Mouse (Mus musculus) ovary, postnatal 14 days (tissue): Measurements from ENCODE around the gene Fto.
A peak's percentile ranks its signal among the peaks of the same experiment; 100 is the strongest.

Source experiments
- DNase-seq: peaks from one replicate; pipeline ENCODE4 v3.0.0; 2022; ENCODE audit warnings: low spot score

Gene Fto

GRCm38 (mm10) chr8:91528967-91529366 lies 215.6 kb downstream of the Fto start:
- no peak for DNase-seq

GRCm38 (mm10) chr8:91529699-91530098 lies 216.4 kb downstream of the Fto start:
- DNase-seq = no peak

GRCm38 (mm10) chr8:91530656-91531055 lies 217.3 kb downstream of the Fto start:
- DNase-seq = no peak

GRCm38 (mm10) chr8:91531971-91532370 lies 218.6 kb downstream of the Fto start:
- peak; percentile 78 for DNase-seq

GRCm38 (mm10) chr8:91532671-91533436 lies 219.5 kb downstream of the Fto start:
- DNase-seq = no peak

GRCm38 (mm10) chr8:91534752-91535151 lies 221.4 kb downstream of the Fto start:
- DNase-seq = no peak

- DNase-seq = no peak
Observed at GRCm38 (mm10) chr8:91538109-91538508, 224.8 kb downstream of the Fto start.

GRCm38 (mm10) chr8:91538892-91539291 lies 225.6 kb downstream of the Fto start:
- no peak for DNase-seq

GRCm38 (mm10) chr8:91539586-91539985 lies 226.3 kb downstream of the Fto start:
- no peak for DNase-seq

GRCm38 (mm10) chr8:91541229-91541628 lies 227.9 kb downstream of the Fto start:
- no peak for DNase-seq

GRCm38 (mm10) chr8:91545561-91545960 lies 232.2 kb downstream of the Fto start:
- DNase-seq = no peak

- no peak for DNase-seq
Observed at GRCm38 (mm10) chr8:91546599-91546998, 233.3 kb downstream of the Fto start.

GRCm38 (mm10) chr8:91550131-91550530 lies 236.8 kb downstream of the Fto start:
- no peak for DNase-seq

- no peak for DNase-seq
Observed at GRCm38 (mm10) chr8:91551166-91551765, 237.9 kb downstream of the Fto start.

- DNase-seq = no peak
Observed at GRCm38 (mm10) chr8:91551775-91552538, 238.6 kb downstream of the Fto start.

GRCm38 (mm10) chr8:91552635-91553034 lies 239.3 kb downstream of the Fto start:
- no peak for DNase-seq

- no peak for DNase-seq
Observed at GRCm38 (mm10) chr8:91553387-91553786, 240.1 kb downstream of the Fto start.

- no peak for DNase-seq
Observed at GRCm38 (mm10) chr8:91557041-91557587, 243.8 kb downstream of the Fto start.

GRCm38 (mm10) chr8:91558408-91558807 lies 245.1 kb downstream of the Fto start:
- no peak for DNase-seq

- DNase-seq = no peak
Observed at GRCm38 (mm10) chr8:91560017-91560591, 246.8 kb downstream of the Fto start.

- no peak for DNase-seq
Observed at GRCm38 (mm10) chr8:91561241-91561640, 247.9 kb downstream of the Fto start.

GRCm38 (mm10) chr8:91562600-91562999 lies 249.3 kb downstream of the Fto start:
- no peak for DNase-seq
